12 mouse cellular contexts compared by ENCODE assay signal in genomic region chr11:72735519-72735860, GRCm38 (mm10).
"Had no signal": no experiment of that assay in that cellular context is flagged by ENCODE, and none has a peak within 500 bp of the region (broad histone marks: within the 10 kb centered on the region; RNA-seq: fewer than 3 reads in every experiment).

No protein-coding gene starts in this region.

- H3K27me3 ChIP-seq: liver, embryonic 15.5 days had no signal

- DNase-seq: lung, adult 2 months; lung, postnatal 4 days; right cerebral cortex, adult 18-20 months; right cerebral cortex, postnatal 25 days; thymus, postnatal 36 days had no signal

- H3K4me3 ChIP-seq: left cerebral cortex, adult 2 months; limb, embryonic 10.5 days; liver, embryonic 15.5 days; midbrain, embryonic 10.5 days had no signal

- H3K4me2 ChIP-seq: liver, embryonic 11.5 days; liver, embryonic 15.5 days had no signal

- H3K4me1 ChIP-seq: limb, embryonic 10.5 days; liver, embryonic 15.5 days; midbrain, embryonic 10.5 days had no signal

- H3K9me3 ChIP-seq: limb, embryonic 10.5 days; liver, embryonic 15.5 days; midbrain, embryonic 10.5 days had no signal

- H3K27ac ChIP-seq: left cerebral cortex, adult 2 months; limb, embryonic 10.5 days; liver, embryonic 15.5 days; midbrain, embryonic 10.5 days had no signal

- H3K9ac ChIP-seq: liver, embryonic 15.5 days had no signal

- ATAC-seq: lung, postnatal 0 days; midbrain, embryonic 16.5 days had no signal
